Mouse (Mus musculus) heart, embryonic 10.5 days (tissue): ENCODE data around the gene Zbtb7a. TPM values are rescaled to one million over a fixed set of nuclear protein-coding genes. Genes with fewer than 3 reads are reported as not detected.
A peak's percentile ranks its signal among the peaks of the same experiment; 100 is the strongest.

Experiments
- DNase-seq: peaks from one replicate; pipeline ENCODE4 v3.0.0-alpha.2; 2017; ENCODE audit warnings: low spot score
- H3K27ac ChIP-seq: fragments of 300-500 bp; sonication (generic); 2 replicates; pipeline ENCODE4 v1.5.1; 2016; ENCODE audit warnings: mild to moderate bottlenecking
- H3K27me3 ChIP-seq: fragments of 300-500 bp; sonication (generic); 2 replicates; pipeline ENCODE4 v1.6.1; 2016; ENCODE audit warnings: mild to moderate bottlenecking; ENCODE audit not compliant: poor library complexity, insufficient read depth, severe bottlenecking
- H3K36me3 ChIP-seq: fragments of 300-500 bp; sonication (generic); 2 replicates; pipeline ENCODE4 v1.6.1; 2016; ENCODE audit warnings: mild to moderate bottlenecking, moderate library complexity
- H3K4me1 ChIP-seq: fragments of 300-500 bp; sonication (generic); 2 replicates; pipeline ENCODE4 v1.6.1; 2016; ENCODE audit warnings: mild to moderate bottlenecking
- H3K4me3 ChIP-seq: fragments of 300-500 bp; sonication (generic); 2 replicates; pipeline ENCODE4 v1.5.1; 2016; ENCODE audit warnings: mild to moderate bottlenecking, moderate library complexity
- H3K9me3 ChIP-seq: fragments of 300-500 bp; sonication (generic); 2 replicates; pipeline ENCODE4 v1.6.1; 2016; ENCODE audit warnings: mild to moderate bottlenecking, moderate library complexity
- WGBS: fragments of 180-500 bp; shearing (Covaris S2); methylation state at CpG from one replicate; pipeline ENCODE4 v1.1.7; 2016; 5-methylcytosine and 5-hydroxymethylcytosine counted together
- polyA plus RNA-seq: library from polyadenylated mRNA; unstranded; fragments of >200 nt; fragmentation: Nextera tagmentation; extraction: Ambion mirVana; gene quantifications from 2 replicates; pipeline ENCODE4 v1.2.1, GENCODE M21; 2016

Gene Zbtb7a
- polyA plus RNA-seq, 1 experiment from 2014 or later, result 17.6 TPM

DNA sequence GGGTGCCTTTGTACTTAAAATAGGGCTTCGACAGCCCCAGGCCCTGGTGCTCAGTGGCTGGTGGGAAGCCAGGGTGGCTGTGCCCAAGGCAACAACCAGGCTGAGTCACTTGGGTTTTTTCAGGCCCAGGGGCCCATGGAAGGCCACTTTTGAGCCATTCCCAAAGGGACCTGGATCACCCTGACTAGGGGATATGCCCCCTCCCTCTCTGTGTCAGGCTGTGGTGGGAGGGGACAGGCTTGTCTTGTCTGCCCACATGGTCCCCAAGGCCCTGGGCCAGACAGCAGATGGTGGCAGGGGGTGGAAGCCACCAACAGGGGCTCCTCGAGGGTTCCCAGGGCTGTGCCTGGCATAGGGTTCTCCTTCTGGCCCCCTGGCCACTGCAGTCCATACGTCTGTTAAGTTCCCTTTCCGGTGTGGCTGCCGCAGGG lies 7.5 kb downstream of the Zbtb7a start:
- H3K4me1 ChIP-seq, result peaks cover 86% of the 10 kb centered on the region
- H3K36me3 ChIP-seq, result peaks cover 54% of the 10 kb centered on the region
- 0 out of 2 replicates have a peak overlapping the region, but pooled peaks have one; percentile 16 for H3K4me3 ChIP-seq
- no peaks in the 10 kb centered on the region for H3K9me3 ChIP-seq
- DNase-seq, result no peak
- 83% methylated on average over 5 of the region's 5 CpGs for WGBS
- H3K27me3 ChIP-seq, result no peaks in the 10 kb centered on the region
- H3K27ac ChIP-seq, result peak overlapping the region; percentile 98

DNA sequence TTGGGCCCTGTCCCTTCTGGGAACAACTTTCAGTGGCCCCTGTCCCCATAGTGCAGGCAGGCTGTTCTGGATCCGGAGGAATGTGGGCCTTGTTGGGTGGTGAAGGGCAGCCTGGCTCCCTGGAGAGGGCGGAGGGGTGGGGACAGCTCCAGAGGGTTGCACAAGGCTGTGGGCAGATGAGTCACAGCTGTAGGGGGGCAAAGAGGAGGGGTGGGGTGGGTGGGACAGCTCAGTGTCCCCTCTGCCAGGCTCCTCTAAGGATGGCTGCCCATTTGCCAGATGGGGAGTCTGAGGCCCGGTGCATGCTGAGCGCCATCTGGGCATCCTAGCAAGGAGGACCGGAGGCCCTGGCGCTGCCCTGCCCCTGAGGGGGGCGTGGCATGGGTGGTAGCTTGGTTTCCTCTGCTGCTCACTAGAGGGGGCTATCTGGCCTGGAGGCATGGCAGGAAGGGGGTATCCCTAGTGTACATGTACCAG lies 8.2 kb downstream of the Zbtb7a start:
- Histone ChIP-seq H3K4me3 (no peak overlapping the region), H3K27ac (peak overlapping the region; percentile 98; the same call in 1 of the 2 replicates), H3K27me3 (no peaks in the 10 kb centered on the region), H3K9me3 (no peaks in the 10 kb centered on the region), H3K4me1 (peaks cover 82% of the 10 kb centered on the region), H3K36me3 (peaks cover 60% of the 10 kb centered on the region)
- 92% methylated on average over 7 of the region's 7 CpGs for WGBS
- DNase-seq, result no peak

- Histone ChIP-seq H3K4me1 (peaks cover 74% of the 10 kb centered on the region), H3K4me3 (no peak overlapping the region), H3K27me3 (no peaks in the 10 kb centered on the region), H3K27ac (no peak overlapping the region), H3K9me3 (no peaks in the 10 kb centered on the region), H3K36me3 (peaks cover 67% of the 10 kb centered on the region)
- DNase-seq, result no peak
- WGBS, result 95% methylated on average over 52 of the region's 52 CpGs
Observed at GRCm38 (mm10) chr10:81143845-81144437, 8.9 kb downstream of the Zbtb7a start.

DNA sequence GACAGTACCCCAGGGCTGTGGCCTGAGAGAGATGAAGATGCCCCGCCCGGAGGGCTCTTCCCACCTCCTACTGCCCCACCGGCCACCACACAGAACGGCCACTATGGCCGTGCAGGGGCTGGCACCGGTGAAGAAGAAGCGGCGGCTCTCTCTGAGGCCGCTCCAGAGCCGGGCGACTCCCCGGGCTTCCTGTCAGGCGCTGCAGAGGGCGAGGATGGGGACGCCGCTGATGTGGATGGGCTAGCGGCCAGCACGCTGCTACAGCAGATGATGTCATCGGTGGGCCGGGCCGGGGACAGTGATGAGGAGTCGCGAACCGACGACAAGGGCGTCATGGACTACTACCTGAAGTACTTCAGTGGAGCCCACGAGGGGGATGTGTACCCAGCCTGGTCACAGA lies 9.6 kb downstream of the Zbtb7a start:
- H3K4me1 ChIP-seq, result peaks cover 67% of the 10 kb centered on the region
- 90% methylated on average over 27 of the region's 27 CpGs for WGBS
- H3K4me3 ChIP-seq, result no peak overlapping the region
- H3K36me3 ChIP-seq, result peaks cover 75% of the 10 kb centered on the region
- H3K27me3 ChIP-seq, result no peaks in the 10 kb centered on the region
- no peak overlapping the region for H3K27ac ChIP-seq
- no peaks in the 10 kb centered on the region for H3K9me3 ChIP-seq
- no peak for DNase-seq

GRCm38 (mm10) chr10:81145307-81145706 lies 10.3 kb downstream of the Zbtb7a start:
- Histone ChIP-seq H3K27ac (no peak overlapping the region), H3K4me3 (no peak overlapping the region), H3K4me1 (peaks cover 61% of the 10 kb centered on the region), H3K36me3 (peaks cover 81% of the 10 kb centered on the region), H3K27me3 (no peaks in the 10 kb centered on the region), H3K9me3 (no peaks in the 10 kb centered on the region)
- WGBS, result 91% methylated on average over 6 of the region's 6 CpGs
- DNase-seq, result no peak

DNA sequence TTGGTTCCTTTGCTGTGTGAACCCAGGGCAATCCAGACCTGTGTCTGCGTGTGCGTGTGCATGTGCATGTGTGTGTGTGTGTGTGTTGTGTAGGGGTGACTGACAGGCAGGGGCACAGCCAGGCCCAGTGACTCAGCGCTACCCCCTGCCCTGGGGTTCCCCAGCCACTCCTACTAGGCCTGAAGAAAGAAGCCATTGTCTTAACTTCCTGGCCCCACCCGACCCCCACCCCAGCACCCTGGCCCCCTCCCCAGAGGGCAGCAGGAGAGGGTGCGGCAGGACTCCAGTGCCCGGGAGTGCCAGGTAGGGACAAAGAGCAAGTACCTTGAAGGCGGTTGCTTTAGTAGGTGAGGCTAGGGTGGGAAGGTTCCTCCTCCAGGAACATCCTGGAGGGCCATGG lies 10.8 kb downstream of the Zbtb7a start:
- WGBS, result 87% methylated on average over 7 of the region's 7 CpGs
- peaks cover 83% of the 10 kb centered on the region for H3K36me3 ChIP-seq
- no peaks in the 10 kb centered on the region for H3K9me3 ChIP-seq
- H3K27me3 ChIP-seq, result no peaks in the 10 kb centered on the region
- peaks cover 56% of the 10 kb centered on the region for H3K4me1 ChIP-seq
- no peak overlapping the region for H3K4me3 ChIP-seq
- H3K27ac ChIP-seq, result peak overlapping the region; percentile 31; the same call in 1 of the 2 replicates
- DNase-seq, result no peak

- peaks cover 51% of the 10 kb centered on the region for H3K4me1 ChIP-seq
- WGBS, result 88% methylated on average over 4 of the region's 4 CpGs
- H3K27ac ChIP-seq, result 0 out of 2 replicates have a peak overlapping the region, but pooled peaks have one; percentile 31
- H3K36me3 ChIP-seq, result peaks cover 80% of the 10 kb centered on the region
- no peaks in the 10 kb centered on the region for H3K27me3 ChIP-seq
- no peaks in the 10 kb centered on the region for H3K9me3 ChIP-seq
- no peak for DNase-seq
- no peak overlapping the region for H3K4me3 ChIP-seq
Observed at GRCm38 (mm10) chr10:81146296-81146695, 11.3 kb downstream of the Zbtb7a start.

DNA sequence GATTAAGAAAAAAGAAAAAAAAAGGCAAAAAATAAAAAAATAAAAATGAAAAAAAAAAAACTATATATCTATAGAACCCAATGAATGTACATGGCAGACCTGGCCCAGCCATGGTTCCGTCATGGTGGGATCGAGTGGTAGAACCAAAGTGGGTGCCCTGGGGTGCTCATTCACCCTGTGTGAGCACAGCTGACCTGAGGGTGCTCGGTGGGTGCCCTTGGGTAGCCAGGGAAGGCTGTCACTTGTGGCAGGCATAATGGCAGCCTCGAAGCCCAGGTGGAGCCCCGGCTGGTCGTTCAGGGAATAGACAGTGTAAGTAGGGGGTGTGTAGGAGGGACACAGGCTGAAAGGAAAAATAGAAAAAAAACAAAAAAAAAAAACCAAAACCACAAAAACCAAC lies 16.2 kb downstream of the Zbtb7a start:
- WGBS, result 76% methylated on average over 6 of the region's 6 CpGs
- no peak overlapping the region for H3K4me3 ChIP-seq

DNA sequence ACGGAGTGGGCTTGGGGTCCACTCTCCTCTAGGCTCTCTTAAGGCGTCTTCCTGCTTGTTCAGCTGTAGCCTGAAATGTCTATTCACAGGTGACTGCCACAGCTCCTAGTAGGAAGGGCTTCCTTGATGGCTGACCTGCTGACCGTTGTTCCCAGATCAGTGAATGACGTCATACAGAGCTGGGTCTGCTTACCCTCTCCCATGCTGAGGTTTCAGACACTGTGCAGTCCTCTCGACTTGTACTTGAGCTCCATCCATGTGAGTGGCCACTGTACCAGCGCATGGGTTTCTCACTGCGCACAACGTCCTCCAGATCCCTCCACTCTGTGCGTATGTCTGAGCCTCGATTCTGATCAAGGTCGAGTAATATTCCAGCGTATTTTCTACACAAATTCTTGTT lies 17.6 kb downstream of the Zbtb7a start:
- WGBS, result 62% methylated on average over 12 of the region's 12 CpGs
- no peaks in the 10 kb centered on the region for H3K9me3 ChIP-seq
- no peak overlapping the region for H3K4me3 ChIP-seq
- H3K36me3 ChIP-seq, result peaks cover 81% of the 10 kb centered on the region
- H3K27ac ChIP-seq, result peak overlapping the region; percentile 77
- H3K4me1 ChIP-seq, result peaks cover 22% of the 10 kb centered on the region
- DNase-seq, result no peak
- no peaks in the 10 kb centered on the region for H3K27me3 ChIP-seq

More for the DNA sequence above, 16.2 kb downstream of the Zbtb7a start:
- H3K36me3 ChIP-seq, result peaks cover 81% of the 10 kb centered on the region
- no peaks in the 10 kb centered on the region for H3K9me3 ChIP-seq
- H3K4me1 ChIP-seq, result peaks cover 31% of the 10 kb centered on the region
- no peak overlapping the region for H3K27ac ChIP-seq
- no peak for DNase-seq
- no peaks in the 10 kb centered on the region for H3K27me3 ChIP-seq

DNA sequence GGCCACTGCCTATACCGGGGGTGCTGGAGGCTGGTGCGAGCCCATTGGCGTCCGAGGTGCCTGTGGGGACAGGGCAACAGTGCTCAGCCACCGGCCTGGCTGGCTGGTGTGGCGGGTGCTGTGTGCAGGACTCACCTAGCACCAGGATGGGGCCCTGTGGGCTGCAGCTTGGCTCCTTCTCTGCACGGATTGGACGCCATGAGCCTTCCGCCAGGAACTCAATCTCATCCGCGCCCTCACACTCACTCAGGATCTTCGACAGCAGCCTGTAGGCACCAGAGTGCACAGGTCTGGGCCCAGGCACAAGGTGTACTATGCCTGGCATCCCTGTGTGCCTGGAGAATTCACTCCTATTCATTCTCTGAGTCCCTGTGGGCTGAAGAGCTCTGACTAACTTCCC lies 19.3 kb downstream of the Zbtb7a start:
- no peak for DNase-seq
- Histone ChIP-seq H3K4me1 (peaks cover 27% of the 10 kb centered on the region), H3K27me3 (no peaks in the 10 kb centered on the region), H3K27ac (peak overlapping the region; percentile 37; the same call in 1 of the 2 replicates), H3K4me3 (no peak overlapping the region), H3K36me3 (peaks cover 81% of the 10 kb centered on the region), H3K9me3 (no peaks in the 10 kb centered on the region)
- WGBS, result 86% methylated on average over 12 of the region's 12 CpGs

- peaks cover 27% of the 10 kb centered on the region for H3K4me1 ChIP-seq
- H3K36me3 ChIP-seq, result peaks cover 79% of the 10 kb centered on the region
- no peak overlapping the region for H3K4me3 ChIP-seq
- no peak for DNase-seq
- 85% methylated on average over 6 of the region's 6 CpGs for WGBS
- no peaks in the 10 kb centered on the region for H3K27me3 ChIP-seq
- no peak overlapping the region for H3K27ac ChIP-seq
- H3K9me3 ChIP-seq, result no peaks in the 10 kb centered on the region
Observed at GRCm38 (mm10) chr10:81154736-81155135, 19.7 kb downstream of the Zbtb7a start.

- no peak for DNase-seq
- 87% methylated on average over 8 of the region's 8 CpGs for WGBS
- Histone ChIP-seq H3K4me3 (0 out of 2 replicates have a peak overlapping the region, but pooled peaks have one; percentile 9), H3K27ac (no peak overlapping the region), H3K4me1 (peaks cover 34% of the 10 kb centered on the region), H3K9me3 (no peaks in the 10 kb centered on the region), H3K36me3 (peaks cover 83% of the 10 kb centered on the region), H3K27me3 (no peaks in the 10 kb centered on the region)
Observed at GRCm38 (mm10) chr10:81161602-81162317, 26.7 kb downstream of the Zbtb7a start.

- Histone ChIP-seq H3K36me3 (peaks cover 78% of the 10 kb centered on the region), H3K4me3 (0 out of 2 replicates have a peak overlapping the region, but pooled peaks have one; percentile 9), H3K27me3 (no peaks in the 10 kb centered on the region), H3K27ac (no peak overlapping the region), H3K4me1 (peaks cover 39% of the 10 kb centered on the region), H3K9me3 (no peaks in the 10 kb centered on the region)
- 63% methylated on average over 2 of the region's 2 CpGs for WGBS
- no peak for DNase-seq
Observed at GRCm38 (mm10) chr10:81162318-81162652, 27.3 kb downstream of the Zbtb7a start.
